ENCODE assay signal across 7 mouse cellular contexts in genomic region chr3:107278479-107279269, GRCm38 (mm10). TPM values are rescaled to one million over a fixed set of nuclear protein-coding genes. Genes with fewer than 3 reads are reported as not detected.
A peak's percentile ranks its signal among the peaks of the same experiment; 100 is the strongest.
DNase-seq lines count a peak whose midpoint lies in the region; ATAC-seq and TF ChIP-seq lines count a peak whose summit lies in the region.

TSS of gene Lamtor5 (plus strand) at chr3:107278858.

- H3K36me3 ChIP-seq in embryonic facial prominence, embryonic 12.5 days = peaks cover 12% of the 10 kb centered on the region
- H3K36me3 ChIP-seq in kidney, adult 2 months (ENCODE audit: control insufficient read depth, insufficient read depth, low read length) = peaks cover 6% of the 10 kb centered on the region
- H3K36me3 ChIP-seq in limb, embryonic 12.5 days = peaks cover 14% of the 10 kb centered on the region
- peaks cover 8% of the 10 kb centered on the region; the same call in 1 of the 2 replicates for H3K36me3 ChIP-seq in midbrain, embryonic 15.5 days (replicated peaks)
- H3K36me3 ChIP-seq in spleen, adult 2 months (ENCODE audit: control insufficient read depth, insufficient read depth, low read length) = peaks cover 13% of the 10 kb centered on the region

- H3K4me1 ChIP-seq in embryonic facial prominence, embryonic 12.5 days = 0 out of 2 replicates have a peak, but pooled peaks cover 9% of the 10 kb centered on the region
- peaks cover 6% of the 10 kb centered on the region for H3K4me1 ChIP-seq in kidney, adult 2 months (ENCODE audit: control insufficient read depth, insufficient read depth, low read length)
- peaks cover 5% of the 10 kb centered on the region; the same call in 1 of the 2 replicates for H3K4me1 ChIP-seq in limb, embryonic 12.5 days (replicated peaks)
- H3K4me1 ChIP-seq in midbrain, embryonic 15.5 days = peaks cover 11% of the 10 kb centered on the region
- H3K4me1 ChIP-seq in spleen, adult 2 months (ENCODE audit: control insufficient read depth, insufficient read depth, insufficient read length) = no peaks in the 10 kb centered on the region

- peak within 1 kb of the TSS; percentile 56 for H3K4me2 ChIP-seq in embryonic facial prominence, embryonic 12.5 days (replicated peaks)
- peak within 1 kb of the TSS; percentile 65 for H3K4me2 ChIP-seq in limb, embryonic 12.5 days
- peak within 1 kb of the TSS; percentile 51 for H3K4me2 ChIP-seq in midbrain, embryonic 15.5 days

- no peaks in the 10 kb centered on the region for H3K27me3 ChIP-seq in embryonic facial prominence, embryonic 12.5 days
- H3K27me3 ChIP-seq in kidney, adult 2 months (replicated peaks; ENCODE audit: control insufficient read depth, insufficient read depth, low read length) = no peaks in the 10 kb centered on the region
- 0 out of 2 replicates have a peak, but pooled peaks cover 5% of the 10 kb centered on the region for H3K27me3 ChIP-seq in limb, embryonic 12.5 days
- H3K27me3 ChIP-seq in midbrain, embryonic 15.5 days (replicated peaks) = no peaks in the 10 kb centered on the region
- H3K27me3 ChIP-seq in spleen, adult 2 months (ENCODE audit: control insufficient read depth, insufficient read depth, low read length) = no peaks in the 10 kb centered on the region

- no peak for TF ChIP-seq POLR2A in kidney, adult 2 months (IDR thresholded peaks at IDR 0.05; ENCODE audit: low read depth, low read length)
- peak; percentile 32 for TF ChIP-seq POLR2A in spleen, adult 2 months (IDR thresholded peaks at IDR 0.05; ENCODE audit: low read depth, low read length)

- peak; percentile 71 for ATAC-seq in embryonic facial prominence, embryonic 12.5 days (ENCODE audit: insufficient number of reproducible peaks, insufficient read depth, low FRiP score, low TSS enrichment)
- peak; percentile 74 for ATAC-seq in limb, embryonic 12.5 days (ENCODE audit: insufficient number of reproducible peaks, insufficient read depth, low FRiP score, low TSS enrichment, low read depth)
- ATAC-seq in midbrain, embryonic 15.5 days (replicated peaks) = peak; percentile 94

- H3K9me3 ChIP-seq in embryonic facial prominence, embryonic 12.5 days = no peaks in the 10 kb centered on the region
- H3K9me3 ChIP-seq in limb, embryonic 12.5 days = no peaks in the 10 kb centered on the region
- H3K9me3 ChIP-seq in midbrain, embryonic 15.5 days = no peaks in the 10 kb centered on the region

- peak within 1 kb of the TSS; percentile 60 for H3K9ac ChIP-seq in embryonic facial prominence, embryonic 12.5 days
- H3K9ac ChIP-seq in limb, embryonic 12.5 days (replicated peaks) = peak within 1 kb of the TSS; percentile 72
- peak within 1 kb of the TSS; percentile 67 for H3K9ac ChIP-seq in midbrain, embryonic 15.5 days

- peak within 1 kb of the TSS; percentile 68 for H3K4me3 ChIP-seq in embryonic facial prominence, embryonic 12.5 days
- peak within 1 kb of the TSS; percentile 72 for H3K4me3 ChIP-seq in kidney, adult 2 months (ENCODE audit: insufficient read depth, low read depth, low read length)
- peak within 1 kb of the TSS; percentile 84 for H3K4me3 ChIP-seq in limb, embryonic 12.5 days (replicated peaks)
- peak within 1 kb of the TSS; percentile 78 for H3K4me3 ChIP-seq in midbrain, embryonic 15.5 days
- peak within 1 kb of the TSS; percentile 100 for H3K4me3 ChIP-seq in spleen, adult 2 months (ENCODE audit: extremely low read depth, insufficient read depth, insufficient read length)

- no peak within 1 kb of the TSS for H3K27ac ChIP-seq in embryonic facial prominence, embryonic 12.5 days
- peak within 1 kb of the TSS; percentile 73 for H3K27ac ChIP-seq in kidney, adult 2 months (ENCODE audit: insufficient read depth, low read depth, low read length)
- no peak within 1 kb of the TSS for H3K27ac ChIP-seq in limb, embryonic 12.5 days
- no peak within 1 kb of the TSS for H3K27ac ChIP-seq in midbrain, embryonic 15.5 days
- H3K27ac ChIP-seq in spleen, adult 2 months (ENCODE audit: insufficient read depth, low read length) = peak within 1 kb of the TSS; percentile 79

- 3% methylated on average over 43 of the region's 43 CpGs for WGBS in embryonic facial prominence, embryonic 12.5 days
- WGBS in kidney, adult 2 months = 1% methylated on average over 43 of the region's 43 CpGs
- WGBS in limb, embryonic 12.5 days = 4% methylated on average over 43 of the region's 43 CpGs
- WGBS in midbrain, embryonic 15.5 days = 3% methylated on average over 43 of the region's 43 CpGs
- whole genome bisulfite sequencing in spleen, adult 2 months = 3% methylated on average over 43 of the region's 43 CpGs

- DNase-seq in adrenal gland, postnatal 25 days = peak; percentile 89
- peak; percentile 92 to 96 for DNase-seq in heart, adult 18-20 months
- peak; percentile 95 for DNase-seq in kidney, adult 2 months
- peak; percentile 74 to 86 for DNase-seq in spleen, adult 2 months (ENCODE audit: low read depth in 1 of 2, low spot score in 2 of 2)

- TF ChIP-seq CTCF in kidney, adult 2 months (conservative IDR thresholded peaks at IDR 0.05; ENCODE audit: insufficient read depth, insufficient read length, low read depth, low read length) = no peak
- no peak for TF ChIP-seq CTCF in spleen, adult 2 months (IDR thresholded peaks at IDR 0.05; ENCODE audit: extremely low read depth, insufficient read depth, insufficient read length, insufficient replicate concordance)

RNA-seq across cellular contexts. Expression of gene Lamtor5, which starts in this region (rescaled TPM):
- total RNA-seq in adrenal gland, postnatal 25 days (2021) = 74.6 and 91.9 TPM in 2 replicates
- polyA plus RNA-seq in embryonic facial prominence, embryonic 12.5 days (2016; fragmentation: Nextera tagmentation; extraction: Ambion mirVana) = 167 and 174 TPM in 2 replicates
- 10 to 100 TPM; 64.6 to 70.8 TPM for total RNA-seq in heart, adult 18-20 months (2021)
- 225 and 280 TPM in 2 replicates for polyA plus RNA-seq in kidney, adult 2 months (2012; rRNA removed)
- polyA plus RNA-seq in limb, embryonic 12.5 days (2016; fragmentation: Nextera tagmentation; extraction: Ambion mirVana) = 172 and 173 TPM in 2 replicates
- 177 and 189 TPM in 2 replicates for polyA plus RNA-seq in midbrain, embryonic 15.5 days (2015; fragmentation: Nextera tagmentation; extraction: Ambion mirVana)
- polyA plus RNA-seq in spleen, adult 2 months (2012; rRNA removed) = 54.0 and 59.0 TPM in 2 replicates

Comparison
In these comparisons a context has a peak if more than half of its experiments do, and no peak if none do; other contexts are left out.
1. H3K27ac ChIP-seq: peak in kidney, adult 2 months (single experiment) and spleen, adult 2 months (single experiment); none in embryonic facial prominence, embryonic 12.5 days (single experiment), limb, embryonic 12.5 days (single experiment) and midbrain, embryonic 15.5 days (single experiment).
2. Peak in every context shown above with its lines, with median percentiles within 50 percentile points of each other: DNase-seq, ATAC-seq, H3K4me2 ChIP-seq, H3K4me3 ChIP-seq and H3K9ac ChIP-seq.